Mouse (Mus musculus): ENCODE data around the gene Gfpt2. TPM values are rescaled to one million over a fixed set of nuclear protein-coding genes. Genes with fewer than 3 reads are reported as not detected.

The Gfpt2 gene
- total RNA-seq, 4 experiments from 2014 or later: 6.3 to 9.0 (median 7.9) TPM

- DNase-seq (ENCODE audit: low spot score in 2 of 2): peak in 1 of 2 experiments; percentile 43
These were observed 86.1 kb downstream of the Gfpt2 start for GRCm38 (mm10) chr11:49879950-49880642.

- no peak for DNase-seq (ENCODE audit: low spot score in 2 of 2)
These were observed 89.4 kb downstream of the Gfpt2 start for GRCm38 (mm10) chr11:49883394-49883793.

Small RNA genes lying within 50 kb of the gene (microRNA-seq; reads per million reads assigned to microRNA genes)
- gene Gm23813: 0 reads per million in 2 experiments

Other genes starting within 250 kb of the Gfpt2 start
- not detected for gene Olfr1380, start 237.3 kb upstream of the Gfpt2 start, total RNA-seq (2022)
- gene Flt4, start 184.9 kb upstream of the Gfpt2 start, total RNA-seq (2022): 1 to 10 TPM; 2.5 to 3.0 (median 2.8) TPM
- not detected for gene Scgb3a1, start 130.6 kb upstream of the Gfpt2 start, total RNA-seq (2022)
- 10 to 100 TPM; 45.5 to 58.3 (median 52.1) TPM for gene Cnot6, start 81.5 kb upstream of the Gfpt2 start, total RNA-seq (2022)
- gene Mapk9, start 52.6 kb downstream of the Gfpt2 start, total RNA-seq (2022): 100 to 1,000 TPM; 187 to 250 (median 223) TPM
- gene Rasgef1c, start 107.7 kb downstream of the Gfpt2 start, total RNA-seq (2022): 10 to 100 TPM; 30.9 to 37.4 (median 34.3) TPM
- gene Rnf130, start 231.2 kb downstream of the Gfpt2 start, total RNA-seq (2022): 100 to 1,000 TPM in 3 of 4 experiments, 10 to 100 TPM in 1; 99.1 to 110 (median 102) TPM